Mouse (Mus musculus) embryo, embryonic 11 days (tissue): ENCODE data around the gene Otop2.

Experiments
- DNase-seq: peaks from one replicate; pipeline ENCODE4 v3.0.0-alpha.2; 2015

The Otop2 gene

GRCm38 (mm10) chr11:115300745-115301144, 6.2 kb upstream of the Otop2 start:
- no peak for DNase-seq

GRCm38 (mm10) chr11:115301351-115301750, 5.6 kb upstream of the Otop2 start:
- no peak for DNase-seq

- no peak for DNase-seq
Measured at GRCm38 (mm10) chr11:115303167-115303566, 3.8 kb upstream of the Otop2 start.

GRCm38 (mm10) chr11:115308781-115309180, 1.8 kb downstream of the Otop2 start:
- DNase-seq = no peak

- DNase-seq = no peak
Measured at GRCm38 (mm10) chr11:115314249-115314648, 7.3 kb downstream of the Otop2 start.

GRCm38 (mm10) chr11:115317204-115317603, 10.2 kb downstream of the Otop2 start:
- DNase-seq = no peak

- DNase-seq = peak; percentile 39
Measured at GRCm38 (mm10) chr11:115318245-115319027, 11.5 kb downstream of the Otop2 start.

- peak; percentile 44 for DNase-seq
Measured at GRCm38 (mm10) chr11:115319704-115320383, 12.9 kb downstream of the Otop2 start.

- DNase-seq = peak; percentile 84
Measured at GRCm38 (mm10) chr11:115321906-115322693, 15.1 kb downstream of the Otop2 start, which contains the start of gene Ush1g. Gene Ush1g (minus strand): TSS chr11:115322041.

- no peak for DNase-seq
Measured at GRCm38 (mm10) chr11:115323354-115323753, 16.4 kb downstream of the Otop2 start.

- DNase-seq = no peak
Measured at GRCm38 (mm10) chr11:115326730-115327129, 19.8 kb downstream of the Otop2 start.

GRCm38 (mm10) chr11:115329339-115329738, 22.4 kb downstream of the Otop2 start:
- no peak for DNase-seq

GRCm38 (mm10) chr11:115334531-115334930, 27.6 kb downstream of the Otop2 start, which contains the start of gene Otop3:
Gene Otop3 (plus strand): TSS chr11:115334731.
- peak; percentile 47 for DNase-seq

GRCm38 (mm10) chr11:115335223-115335622, 28.3 kb downstream of the Otop2 start:
- no peak for DNase-seq

- peak; percentile 53 for DNase-seq
Measured at GRCm38 (mm10) chr11:115336115-115336514, 29.2 kb downstream of the Otop2 start.

GRCm38 (mm10) chr11:115337350-115337749, 30.4 kb downstream of the Otop2 start:
- no peak for DNase-seq

GRCm38 (mm10) chr11:115337826-115338225, 30.9 kb downstream of the Otop2 start:
- DNase-seq = no peak

GRCm38 (mm10) chr11:115341246-115341645, 34.3 kb downstream of the Otop2 start:
- no peak for DNase-seq

GRCm38 (mm10) chr11:115341866-115342265, 34.9 kb downstream of the Otop2 start:
- no peak for DNase-seq

GRCm38 (mm10) chr11:115344967-115345366, 38.0 kb downstream of the Otop2 start:
- DNase-seq = no peak

- peak; percentile 78 for DNase-seq
Measured at GRCm38 (mm10) chr11:115345515-115345914, 38.6 kb downstream of the Otop2 start.

- no peak for DNase-seq
Measured at GRCm38 (mm10) chr11:115348681-115349248, 41.8 kb downstream of the Otop2 start.

- DNase-seq = no peak
Measured at GRCm38 (mm10) chr11:115349976-115350375, 43.0 kb downstream of the Otop2 start.
